Mouse (Mus musculus): ENCODE data around the gene Flvcr2. TPM values are rescaled to one million over a fixed set of nuclear protein-coding genes. Genes with fewer than 3 reads are reported as not detected.

Gene Flvcr2
- polyA plus RNA-seq, 1 experiment from 2014 or later, result 6.8 TPM

- peaks cover 43% of the 10 kb centered on the region for H3K36me3 ChIP-seq
- WGBS, result 87% methylated on average over 3 of the region's 3 CpGs
- ATAC-seq (ENCODE audit: insufficient number of reproducible peaks, low FRiP score), result no peak
These were observed 84.4 kb downstream of the Flvcr2 start for GRCm38 (mm10) chr12:85830691-85831090.

GRCm38 (mm10) chr12:85834543-85834942 is 88.2 kb downstream of the Flvcr2 start:
- no peaks in the 10 kb centered on the region for H3K27me3 ChIP-seq (replicated peaks)
- no peak overlapping the region for H3K4me3 ChIP-seq
- no peak for ATAC-seq (ENCODE audit: insufficient number of reproducible peaks, low FRiP score)
- H3K36me3 ChIP-seq, result peaks cover 28% of the 10 kb centered on the region
- no peaks in the 10 kb centered on the region for H3K9me3 ChIP-seq (replicated peaks)
- 63% methylated on average over 2 of the region's 2 CpGs for WGBS
- 0 out of 2 replicates have a peak overlapping the region, but pooled peaks have one; percentile 11 for H3K27ac ChIP-seq (ENCODE audit: poor library complexity, severe bottlenecking)
- 0 out of 2 replicates have a peak, but pooled peaks cover 2% of the 10 kb centered on the region for H3K4me1 ChIP-seq (replicated peaks)
- H3K4me2 ChIP-seq, result no peak overlapping the region
- no peak overlapping the region for H3K9ac ChIP-seq

More at GRCm38 (mm10) chr12:85830691-85831090, 84.4 kb downstream of the Flvcr2 start:
- Histone ChIP-seq H3K27ac (ENCODE audit: poor library complexity, severe bottlenecking) (no peak overlapping the region), H3K4me2 (no peak overlapping the region), H3K9ac (no peak overlapping the region), H3K9me3 (replicated peaks) (no peaks in the 10 kb centered on the region), H3K4me1 (replicated peaks) (no peaks in the 10 kb centered on the region), H3K4me3 (no peak overlapping the region), H3K27me3 (replicated peaks) (no peaks in the 10 kb centered on the region)

GRCm38 (mm10) chr12:85837765-85838164 is 91.4 kb downstream of the Flvcr2 start:
- Histone ChIP-seq H3K36me3 (peaks cover 19% of the 10 kb centered on the region), H3K9me3 (replicated peaks) (no peaks in the 10 kb centered on the region), H3K4me1 (replicated peaks) (peaks cover 10% of the 10 kb centered on the region), H3K9ac (no peak overlapping the region), H3K27ac (ENCODE audit: poor library complexity, severe bottlenecking) (no peak overlapping the region), H3K27me3 (replicated peaks) (no peaks in the 10 kb centered on the region), H3K4me2 (no peak overlapping the region), H3K4me3 (no peak overlapping the region)
- ATAC-seq (ENCODE audit: insufficient number of reproducible peaks, low FRiP score), result no peak
- 88% methylated on average over 2 of the region's 2 CpGs for WGBS

DNA sequence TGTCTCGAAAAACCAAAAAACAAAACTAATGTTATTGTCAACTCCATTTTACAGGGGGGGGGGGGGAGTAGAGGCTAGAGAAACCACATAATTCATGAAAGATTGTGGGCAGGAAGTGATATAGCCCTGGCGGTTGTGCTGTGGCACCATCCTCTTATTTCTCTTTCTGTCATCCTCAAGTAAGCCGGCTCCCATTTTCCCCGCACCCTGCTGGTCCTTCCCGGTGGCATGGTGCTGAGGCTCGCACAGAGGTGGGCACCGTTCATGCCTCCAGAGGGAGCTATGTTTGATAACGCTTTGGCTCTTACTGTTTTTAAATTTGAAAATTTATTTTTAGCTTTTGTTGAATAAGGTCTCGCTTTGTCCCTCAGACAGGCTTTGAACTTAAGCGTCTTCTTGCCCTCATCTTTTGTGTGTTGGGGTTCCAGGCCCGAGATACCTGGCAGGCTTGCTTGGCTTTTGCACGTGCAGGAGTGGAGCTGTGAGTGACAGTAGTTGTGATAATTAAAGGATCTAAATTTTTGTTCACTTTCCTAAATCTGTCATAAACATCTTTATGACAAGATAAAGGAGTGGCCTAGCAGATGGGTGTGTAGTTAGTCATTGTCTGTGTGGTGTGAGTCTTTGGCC is 93.1 kb downstream of the Flvcr2 start:
- Histone ChIP-seq H3K4me3 (no peak overlapping the region), H3K36me3 (peaks cover 21% of the 10 kb centered on the region), H3K9me3 (replicated peaks) (no peaks in the 10 kb centered on the region), H3K4me1 (replicated peaks) (peaks cover 10% of the 10 kb centered on the region), H3K27ac (ENCODE audit: poor library complexity, severe bottlenecking) (no peak overlapping the region), H3K27me3 (replicated peaks) (no peaks in the 10 kb centered on the region), H3K4me2 (no peak overlapping the region), H3K9ac (no peak overlapping the region)
- 89% methylated on average over 12 of the region's 12 CpGs for WGBS
- no peak for ATAC-seq (ENCODE audit: insufficient number of reproducible peaks, low FRiP score)

GRCm38 (mm10) chr12:85848164-85848958 is 102.0 kb downstream of the Flvcr2 start:
- ATAC-seq (ENCODE audit: insufficient number of reproducible peaks, low FRiP score), result 0 out of 2 replicates have a peak, but pooled peaks have one; percentile 33
- H3K4me3 ChIP-seq, result no peak overlapping the region

DNA sequence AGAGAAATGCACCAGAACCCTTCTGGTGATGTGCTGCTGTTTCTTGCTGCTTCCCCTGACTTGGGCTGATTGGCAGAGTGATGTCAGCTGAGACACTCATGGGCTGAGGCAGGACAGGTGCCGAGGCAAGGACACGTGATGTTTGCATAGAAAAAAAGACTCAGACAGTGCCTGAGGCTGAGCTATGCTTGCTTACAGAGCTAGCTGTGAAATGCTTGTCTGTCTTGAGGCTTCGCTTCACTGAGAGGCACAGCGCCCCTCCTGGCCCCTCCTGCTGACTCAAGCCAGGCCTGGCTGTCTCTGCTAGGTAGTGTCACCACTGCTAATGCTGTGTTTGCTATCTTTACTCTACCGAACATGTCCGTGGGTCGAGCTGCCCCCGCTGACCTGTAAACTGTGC is 104.3 kb downstream of the Flvcr2 start:
- Histone ChIP-seq H3K27me3 (replicated peaks) (no peaks in the 10 kb centered on the region), H3K27ac (ENCODE audit: poor library complexity, severe bottlenecking) (no peak overlapping the region), H3K4me2 (no peak overlapping the region), H3K4me3 (no peak overlapping the region), H3K4me1 (replicated peaks) (no peaks in the 10 kb centered on the region; the same call in 1 of the 2 replicates), H3K9me3 (replicated peaks) (no peaks in the 10 kb centered on the region), H3K9ac (no peak overlapping the region), H3K36me3 (peaks cover 20% of the 10 kb centered on the region)
- no peak for ATAC-seq (ENCODE audit: insufficient number of reproducible peaks, low FRiP score)
- WGBS, result 70% methylated on average over 8 of the region's 8 CpGs

More at GRCm38 (mm10) chr12:85848164-85848958, 102.0 kb downstream of the Flvcr2 start:
- Histone ChIP-seq H3K36me3 (peaks cover 27% of the 10 kb centered on the region), H3K27ac (ENCODE audit: poor library complexity, severe bottlenecking) (no peak overlapping the region), H3K9ac (no peak overlapping the region), H3K27me3 (replicated peaks) (no peaks in the 10 kb centered on the region), H3K4me2 (no peak overlapping the region), H3K9me3 (replicated peaks) (no peaks in the 10 kb centered on the region), H3K4me1 (replicated peaks) (no peaks in the 10 kb centered on the region)
- 75% methylated on average over 7 of the region's 7 CpGs for WGBS

GRCm38 (mm10) chr12:85853836-85854235 is 107.5 kb downstream of the Flvcr2 start:
- Histone ChIP-seq H3K4me1 (replicated peaks) (no peaks in the 10 kb centered on the region; the same call in 1 of the 2 replicates), H3K4me3 (no peak overlapping the region), H3K27ac (ENCODE audit: poor library complexity, severe bottlenecking) (no peak overlapping the region), H3K4me2 (no peak overlapping the region), H3K9ac (no peak overlapping the region), H3K9me3 (replicated peaks) (no peaks in the 10 kb centered on the region), H3K36me3 (peaks cover 24% of the 10 kb centered on the region), H3K27me3 (replicated peaks) (no peaks in the 10 kb centered on the region)
- no peak for ATAC-seq (ENCODE audit: insufficient number of reproducible peaks, low FRiP score)
- WGBS, result 72% methylated on average over 4 of the region's 4 CpGs

DNA sequence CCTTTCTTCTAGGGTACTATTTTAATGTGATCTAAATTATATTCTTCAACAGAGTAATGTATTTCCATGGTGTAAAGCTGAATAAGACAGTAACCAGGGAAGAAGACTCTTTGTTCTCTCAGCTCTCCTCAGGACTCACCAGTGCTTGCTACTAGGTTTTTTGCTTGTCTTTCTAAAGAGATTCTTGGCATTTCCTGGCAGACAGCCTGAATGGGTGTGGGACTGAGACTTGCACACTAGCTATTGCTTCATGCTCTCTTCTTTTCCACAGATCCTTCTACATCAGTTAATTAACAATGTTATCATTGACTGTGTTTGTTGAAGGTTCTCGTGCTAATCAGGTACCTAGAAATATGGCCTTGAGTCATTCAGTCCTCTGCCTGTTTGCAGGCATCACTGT is 107.9 kb downstream of the Flvcr2 start:
- H3K27me3 ChIP-seq (replicated peaks), result no peaks in the 10 kb centered on the region
- WGBS, result 54% methylated on average over 1 of the region's 1 CpGs
- H3K36me3 ChIP-seq, result peaks cover 20% of the 10 kb centered on the region
- no peak overlapping the region for H3K9ac ChIP-seq
- no peaks in the 10 kb centered on the region for H3K9me3 ChIP-seq (replicated peaks)
- H3K4me2 ChIP-seq, result no peak overlapping the region
- ATAC-seq (ENCODE audit: insufficient number of reproducible peaks, low FRiP score), result no peak
- no peaks in the 10 kb centered on the region; the same call in 1 of the 2 replicates for H3K4me1 ChIP-seq (replicated peaks)
- H3K4me3 ChIP-seq, result no peak overlapping the region
- H3K27ac ChIP-seq (ENCODE audit: poor library complexity, severe bottlenecking), result no peak overlapping the region

DNA sequence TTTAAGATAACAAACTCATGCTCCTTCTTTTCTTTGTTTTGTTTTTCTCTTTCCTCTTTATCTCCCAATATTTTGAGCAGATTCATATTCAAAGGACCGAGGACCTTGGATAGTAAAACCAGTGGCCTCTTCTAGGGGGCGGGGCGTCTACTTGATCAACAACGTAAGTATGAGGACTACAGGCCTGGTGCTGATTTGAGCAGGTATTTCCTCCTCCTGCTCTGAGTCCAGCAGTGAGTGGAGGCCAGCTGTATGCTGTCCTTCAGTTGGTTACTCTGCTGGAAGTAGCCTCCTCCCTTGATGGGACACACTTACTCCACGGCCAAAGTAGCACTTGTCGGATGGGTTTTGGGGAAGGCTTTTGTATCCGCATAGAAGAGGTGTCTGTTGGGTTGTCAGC is 111.0 kb downstream of the Flvcr2 start:
- no peaks in the 10 kb centered on the region; the same call in 1 of the 2 replicates for H3K4me1 ChIP-seq (replicated peaks)
- WGBS, result 83% methylated on average over 7 of the region's 7 CpGs
- H3K9me3 ChIP-seq (replicated peaks), result no peaks in the 10 kb centered on the region
- H3K4me3 ChIP-seq, result no peak overlapping the region
- no peak for ATAC-seq (ENCODE audit: insufficient number of reproducible peaks, low FRiP score)
- no peak overlapping the region for H3K9ac ChIP-seq
- no peak overlapping the region for H3K27ac ChIP-seq (ENCODE audit: poor library complexity, severe bottlenecking)
- H3K4me2 ChIP-seq, result no peak overlapping the region
- no peaks in the 10 kb centered on the region for H3K27me3 ChIP-seq (replicated peaks)
- peaks cover 8% of the 10 kb centered on the region; the same call in 1 of the 2 replicates for H3K36me3 ChIP-seq

DNA sequence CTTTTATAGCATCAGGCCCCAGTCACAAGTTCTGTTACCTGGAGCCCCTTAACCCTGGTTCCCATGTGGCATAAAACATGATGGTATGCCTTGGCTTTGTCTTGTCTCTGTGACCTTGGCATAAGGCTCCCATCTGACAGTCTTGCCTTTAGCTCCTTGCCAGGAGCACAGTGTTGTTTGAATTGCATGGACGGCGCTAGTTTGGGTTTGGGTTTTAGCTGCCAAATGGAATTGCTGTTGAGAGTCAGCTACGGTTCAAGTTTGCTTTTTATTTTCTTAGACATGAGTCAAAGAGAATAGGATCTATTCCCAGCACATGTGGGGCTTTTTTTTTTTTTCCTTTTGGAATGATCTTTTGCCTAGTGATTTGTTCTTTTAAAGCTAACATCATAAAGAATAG is 112.8 kb downstream of the Flvcr2 start:
- no peak for ATAC-seq (ENCODE audit: insufficient number of reproducible peaks, low FRiP score)
- Histone ChIP-seq H3K27me3 (replicated peaks) (no peaks in the 10 kb centered on the region), H3K36me3 (peaks cover 6% of the 10 kb centered on the region; the same call in 1 of the 2 replicates), H3K9ac (no peak overlapping the region), H3K4me1 (replicated peaks) (no peaks in the 10 kb centered on the region), H3K27ac (ENCODE audit: poor library complexity, severe bottlenecking) (no peak overlapping the region), H3K4me3 (no peak overlapping the region), H3K4me2 (no peak overlapping the region), H3K9me3 (replicated peaks) (no peaks in the 10 kb centered on the region)
- 83% methylated on average over 3 of the region's 3 CpGs for WGBS

GRCm38 (mm10) chr12:85859511-85860189 is 113.3 kb downstream of the Flvcr2 start:
- no peak overlapping the region for H3K9ac ChIP-seq
- H3K9me3 ChIP-seq (replicated peaks), result no peaks in the 10 kb centered on the region
- no peaks in the 10 kb centered on the region for H3K4me1 ChIP-seq (replicated peaks)
- H3K27ac ChIP-seq (ENCODE audit: poor library complexity, severe bottlenecking), result no peak overlapping the region
- no peaks in the 10 kb centered on the region for H3K27me3 ChIP-seq (replicated peaks)
- WGBS, result 53% methylated on average over 3 of the region's 3 CpGs
- no peak for ATAC-seq (ENCODE audit: insufficient number of reproducible peaks, low FRiP score)
- no peak overlapping the region for H3K4me2 ChIP-seq
- H3K4me3 ChIP-seq, result no peak overlapping the region
- H3K36me3 ChIP-seq, result peaks cover 11% of the 10 kb centered on the region

Data from heart, embryonic 12.5 days (tissue).